Mouse (Mus musculus) neural tube, embryonic 10.5 days (tissue): ENCODE data around the gene Arpp21.
"Not testable (repeated sequence)": the region's sequence is repeated elsewhere in the genome, so short reads cannot be mapped to it uniquely, and the experiment has no call there.

Source experiments
- DNase-seq: peaks from one replicate; pipeline ENCODE4 v3.0.0-alpha.2; 2017; ENCODE audit warnings: low spot score; ENCODE audit errors: extremely low spot score

Gene Arpp21

DNA sequence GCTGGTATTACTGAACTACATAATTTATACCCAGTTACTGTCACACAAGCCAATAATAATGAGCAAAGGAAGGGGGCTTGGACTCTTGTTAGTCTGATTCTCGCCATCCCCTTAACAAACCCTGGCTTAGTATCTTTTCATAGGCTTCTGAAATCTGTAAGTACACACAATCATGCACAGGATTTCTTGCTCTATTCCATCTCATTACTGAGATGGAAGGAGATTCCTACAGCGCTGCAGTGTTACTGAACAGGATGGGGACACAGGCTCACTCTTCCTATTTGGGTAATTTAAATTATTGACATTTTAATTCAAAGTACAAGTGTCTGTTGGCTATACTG is 132.9 kb downstream of the Arpp21 start:
- DNase-seq, result no peak

DNA sequence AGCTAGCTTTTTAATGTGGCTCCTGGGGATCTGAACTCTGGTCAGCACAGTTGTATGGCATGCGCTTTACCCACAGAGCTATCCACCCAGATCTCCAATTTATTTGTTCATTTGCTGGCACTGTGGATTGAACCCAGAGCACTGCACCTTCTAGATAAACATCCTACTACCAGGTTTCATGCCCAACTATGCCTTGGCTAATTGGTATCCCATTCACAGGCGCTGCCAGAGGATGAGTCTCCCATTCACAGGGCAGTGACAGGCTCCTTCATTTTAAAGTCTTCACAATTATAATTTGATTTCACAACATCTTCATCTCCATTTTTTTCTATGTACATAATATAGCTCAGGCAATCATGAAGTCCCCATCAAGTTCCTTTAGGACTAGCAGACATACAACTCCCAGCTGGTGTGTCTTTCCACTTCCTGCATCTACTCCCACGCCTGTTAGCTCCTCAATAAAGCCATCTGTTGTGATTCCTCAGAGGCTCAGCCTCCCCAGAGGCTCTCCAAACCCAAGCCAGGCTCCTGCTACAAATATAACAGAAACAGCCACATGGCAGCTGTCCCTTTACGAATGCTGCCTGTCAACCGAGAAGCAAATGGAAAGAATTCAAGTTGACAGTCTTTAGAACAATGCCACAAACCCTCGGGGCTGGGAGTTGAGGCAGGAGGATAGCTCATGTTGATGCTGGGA is 133.4 kb downstream of the Arpp21 start:
- DNase-seq, result peak; percentile 19

DNA sequence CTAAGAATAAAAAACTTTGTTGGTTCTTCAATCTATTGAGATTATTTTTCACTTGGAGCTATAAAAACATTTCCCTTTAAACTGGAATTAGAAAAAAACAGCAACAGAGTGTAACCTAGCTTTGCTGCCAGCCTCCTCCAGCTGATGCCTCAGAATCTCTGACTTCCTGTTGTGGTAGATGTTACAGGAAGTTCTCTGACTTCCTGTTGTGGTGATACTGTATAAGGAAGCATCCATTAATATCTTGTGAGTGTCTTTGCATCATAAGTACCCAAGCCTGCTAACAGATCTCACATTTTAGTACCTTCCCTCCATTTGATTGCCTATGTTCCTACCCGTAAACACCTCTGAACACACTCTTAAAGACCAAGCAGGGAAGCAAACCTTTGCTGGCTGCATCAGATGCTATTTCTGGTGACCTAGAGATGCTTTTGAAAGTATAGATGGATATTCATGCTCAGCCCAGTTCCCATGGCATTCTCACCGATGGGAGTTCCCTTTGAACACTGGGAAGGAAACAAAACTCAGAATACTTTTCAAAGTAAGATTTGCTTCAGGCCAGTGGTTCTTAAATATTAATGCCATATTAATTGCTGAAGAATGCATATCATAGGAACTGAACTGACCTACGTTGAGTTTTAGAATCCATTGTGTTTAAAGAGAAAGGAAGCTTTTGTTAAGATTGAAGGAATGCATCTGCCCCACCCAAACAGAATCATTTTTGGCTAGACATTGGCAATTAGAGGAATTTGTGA is 134.7 kb downstream of the Arpp21 start:
- no peak for DNase-seq

DNA sequence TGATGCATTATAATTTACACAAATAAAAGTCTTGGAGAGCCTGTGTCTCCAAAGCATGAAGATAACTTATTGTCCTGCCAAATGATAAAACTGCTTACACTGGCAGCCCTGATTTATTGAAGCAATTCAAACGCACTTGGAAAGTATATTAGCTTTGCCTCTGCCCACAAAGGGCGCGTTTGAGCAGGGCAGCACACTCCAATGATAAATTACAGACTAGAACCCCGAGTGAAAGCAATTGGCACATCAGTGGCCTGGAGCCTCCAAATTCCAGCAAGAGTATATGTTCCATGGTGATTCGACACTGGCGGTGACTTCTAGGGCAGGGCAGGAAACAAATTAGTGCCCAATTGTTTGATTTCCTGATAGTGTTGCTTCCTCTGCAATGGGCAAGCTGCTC is 137.5 kb downstream of the Arpp21 start:
- no peak for DNase-seq

DNA sequence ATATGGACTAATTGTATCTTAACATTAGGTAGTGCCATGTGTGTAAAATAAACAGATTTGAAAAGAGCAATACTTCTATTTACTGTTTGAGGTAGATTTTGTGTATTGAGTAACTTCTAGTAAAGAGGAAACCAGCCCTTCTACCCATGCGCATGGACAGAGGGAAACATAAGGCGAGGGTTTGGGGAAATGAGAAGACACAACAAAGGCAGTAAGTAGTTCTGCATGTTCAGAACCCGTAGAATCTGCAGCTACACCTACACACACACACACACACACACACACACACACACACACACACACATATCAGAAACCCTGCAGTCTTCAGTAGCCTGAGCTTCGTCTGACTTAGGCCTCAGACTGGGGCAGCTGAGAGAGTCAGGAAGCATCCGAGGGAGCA is 140.0 kb downstream of the Arpp21 start:
- no peak for DNase-seq

DNA sequence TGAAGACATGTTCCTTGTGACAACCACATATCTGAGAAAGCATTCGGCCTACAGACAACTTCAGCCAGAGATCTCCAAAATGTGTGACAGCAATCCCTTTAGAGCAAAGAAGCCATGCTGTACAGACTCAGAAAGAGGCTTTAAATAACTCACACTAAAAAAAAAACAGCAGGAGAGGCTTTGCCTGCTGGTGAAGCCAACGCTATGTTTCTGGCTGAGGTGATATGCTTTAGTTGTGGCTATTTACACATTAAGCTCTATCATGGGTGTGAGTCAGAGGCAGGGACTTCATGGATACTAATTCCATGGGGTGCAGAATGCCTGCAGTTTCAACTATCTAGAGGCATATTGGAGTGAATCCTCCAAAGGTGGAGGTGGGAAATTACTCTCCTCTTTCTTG is 140.5 kb downstream of the Arpp21 start:
- DNase-seq, result no peak

DNA sequence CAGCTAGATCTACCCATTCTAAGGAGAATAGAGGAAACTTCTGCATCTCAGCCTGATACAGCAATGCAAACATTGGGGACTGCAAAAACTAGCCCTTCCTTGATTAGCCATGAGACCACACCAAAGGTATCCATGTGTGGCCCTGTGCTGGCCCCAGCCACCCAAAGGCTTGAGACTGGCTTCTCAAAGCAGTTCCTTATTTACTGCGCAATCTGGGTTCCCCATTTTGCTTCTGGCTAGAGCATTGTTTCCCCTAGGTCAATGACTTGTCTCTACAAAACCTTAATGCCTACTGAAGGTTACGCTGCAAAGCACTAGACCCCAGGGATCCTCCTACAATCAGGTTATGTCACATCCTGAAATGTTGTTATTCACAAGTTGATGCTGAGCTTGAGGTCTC is 156.8 kb downstream of the Arpp21 start:
- no peak for DNase-seq

DNA sequence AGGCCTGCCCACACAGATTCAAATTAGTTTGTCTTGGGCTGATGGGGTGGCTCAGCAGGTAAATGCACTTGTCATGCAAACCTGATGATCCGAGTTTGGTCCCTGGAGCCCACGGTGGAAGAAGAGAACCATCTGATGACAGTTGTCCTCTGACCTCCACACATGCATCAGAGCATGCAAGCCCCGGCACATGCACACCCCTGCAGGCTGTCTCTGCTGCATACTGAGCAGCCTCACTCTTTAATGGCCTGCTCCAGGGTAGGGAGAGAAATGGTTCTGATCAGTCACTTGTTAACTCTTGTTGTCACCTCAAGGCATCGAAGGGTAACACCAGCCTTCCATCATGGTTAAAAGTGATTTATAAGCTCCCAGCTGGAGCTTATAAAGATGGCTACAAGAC is 157.3 kb downstream of the Arpp21 start:
- DNase-seq, result no peak

DNA sequence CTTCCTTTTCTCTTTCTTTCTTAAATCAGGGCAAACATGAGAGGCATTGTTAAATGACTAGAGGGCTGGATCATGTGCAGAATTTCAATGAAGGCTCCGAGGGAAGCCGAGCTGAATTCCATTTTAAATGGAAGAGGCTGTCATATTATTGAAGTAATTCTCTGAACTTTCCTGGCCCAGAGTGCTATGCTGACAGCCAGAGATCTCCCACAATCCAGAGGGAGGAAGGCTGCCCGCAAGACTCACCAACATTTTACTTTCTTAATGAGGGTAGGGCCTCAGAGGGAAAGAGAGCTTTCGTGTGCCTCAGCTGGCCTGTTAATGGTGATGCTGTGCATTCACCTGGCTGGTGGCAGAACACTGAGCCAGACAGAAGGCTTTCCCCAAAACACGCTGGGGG is 160.5 kb downstream of the Arpp21 start:
- no peak for DNase-seq

DNA sequence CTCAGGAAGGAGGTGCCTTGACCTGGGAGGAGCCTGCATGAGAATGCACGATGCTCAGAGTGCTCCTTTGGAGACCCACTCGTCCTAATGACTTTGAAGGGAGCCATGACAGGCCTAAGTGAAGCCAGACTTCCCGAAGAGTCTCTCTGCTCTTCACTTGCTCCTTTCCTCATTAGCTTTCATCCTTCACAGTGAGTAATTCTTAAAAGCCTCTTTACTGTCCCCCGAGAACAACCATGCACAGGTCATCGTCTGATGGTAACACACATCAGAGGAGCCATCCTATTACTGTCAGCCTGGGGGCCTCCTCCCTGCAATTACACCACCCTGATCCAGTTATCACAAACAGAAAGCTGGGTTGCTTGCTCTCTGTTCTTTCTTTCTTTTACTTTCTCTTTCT is 160.9 kb downstream of the Arpp21 start:
- DNase-seq, result no peak

DNA sequence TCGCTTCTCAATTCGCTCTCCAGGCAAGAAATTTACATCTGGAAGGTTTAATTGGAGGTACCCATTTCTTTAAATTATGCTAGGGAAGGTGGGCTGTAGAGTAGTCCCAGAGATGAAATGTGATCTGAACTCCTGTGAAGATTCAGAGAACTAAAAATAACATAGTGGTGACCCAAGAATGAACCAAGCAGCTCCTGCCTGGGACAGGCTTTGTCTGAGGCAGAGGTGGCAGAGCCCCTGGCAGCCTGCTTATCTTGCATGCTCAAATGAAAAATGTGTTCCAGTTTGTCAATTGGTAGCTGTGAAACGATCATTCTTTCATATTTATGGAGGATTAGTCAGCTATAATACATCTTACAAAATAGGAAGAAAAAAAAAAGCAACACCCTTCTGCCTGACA is 164.4 kb downstream of the Arpp21 start:
- no peak for DNase-seq

DNA sequence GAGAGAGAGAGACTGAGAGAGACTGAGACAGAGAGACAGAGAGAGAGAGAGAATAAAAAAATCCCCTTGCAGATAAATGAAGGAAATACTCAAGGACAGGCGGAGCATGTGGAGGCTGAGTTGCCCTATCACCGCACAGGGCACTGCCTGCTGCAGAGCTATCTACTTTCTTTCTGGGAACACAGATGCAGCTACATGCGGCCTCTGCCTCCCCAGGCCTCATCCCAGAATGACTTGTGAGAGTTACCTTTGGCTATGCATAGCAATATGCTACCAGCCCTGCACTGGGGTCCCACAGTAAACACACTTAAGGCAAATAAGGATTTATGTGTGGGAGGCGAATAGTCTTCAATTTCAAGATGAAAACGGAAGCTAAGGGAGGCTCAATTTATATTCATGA is 164.8 kb downstream of the Arpp21 start:
- no peak for DNase-seq

DNA sequence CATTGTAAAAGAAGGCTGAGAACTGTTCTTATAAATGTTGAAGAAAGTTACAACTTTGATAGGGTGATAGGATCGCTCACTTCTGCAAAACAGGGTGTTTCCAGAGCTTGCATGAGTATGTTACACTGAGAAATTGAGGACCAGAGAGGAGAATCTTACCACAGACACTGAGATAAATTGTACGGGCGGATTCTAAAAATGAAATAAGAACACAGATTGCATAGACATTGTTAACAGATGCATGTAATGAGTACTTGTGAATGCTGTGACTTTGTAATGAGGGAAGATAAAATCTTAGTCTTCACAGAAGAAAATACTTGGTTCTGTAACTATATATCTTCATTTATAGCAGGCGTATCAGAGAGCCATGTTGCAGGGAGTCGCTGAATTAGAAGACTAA is 167.5 kb downstream of the Arpp21 start:
- DNase-seq, result no peak

DNA sequence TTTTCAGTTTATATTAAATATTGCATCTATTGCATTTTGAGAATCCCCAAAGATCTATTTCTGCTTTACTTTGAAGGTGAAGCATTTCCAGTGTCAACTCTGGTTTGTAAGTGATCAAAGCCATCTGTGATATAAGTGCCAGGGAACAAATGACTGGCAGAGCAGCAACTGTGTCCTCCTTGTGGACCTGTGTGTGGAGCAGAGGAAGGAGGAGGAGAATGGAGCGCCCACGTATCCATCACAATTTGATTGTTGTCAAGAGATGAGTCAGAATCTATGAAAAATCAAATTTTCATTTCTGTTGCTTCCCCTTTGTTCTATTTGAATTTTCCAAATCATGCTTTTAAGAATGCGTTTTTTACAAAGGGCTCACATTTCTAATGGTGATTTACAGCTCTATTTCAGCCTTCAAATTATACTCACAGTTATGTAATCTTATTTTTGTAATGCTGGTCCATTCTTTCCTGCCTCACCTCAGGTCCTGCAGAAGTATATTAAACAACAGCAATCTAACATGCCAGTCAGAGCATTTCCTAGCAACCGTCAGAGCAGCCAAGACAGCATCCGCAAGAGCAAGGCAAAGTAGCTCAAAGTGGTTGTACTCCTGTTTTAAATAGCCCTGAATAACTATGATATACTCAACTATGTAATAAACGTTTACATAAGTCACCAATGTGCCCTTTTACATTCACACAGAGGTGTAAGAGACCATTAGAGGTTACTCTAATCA is 174.9 kb downstream of the Arpp21 start:
- DNase-seq, result no peak

DNA sequence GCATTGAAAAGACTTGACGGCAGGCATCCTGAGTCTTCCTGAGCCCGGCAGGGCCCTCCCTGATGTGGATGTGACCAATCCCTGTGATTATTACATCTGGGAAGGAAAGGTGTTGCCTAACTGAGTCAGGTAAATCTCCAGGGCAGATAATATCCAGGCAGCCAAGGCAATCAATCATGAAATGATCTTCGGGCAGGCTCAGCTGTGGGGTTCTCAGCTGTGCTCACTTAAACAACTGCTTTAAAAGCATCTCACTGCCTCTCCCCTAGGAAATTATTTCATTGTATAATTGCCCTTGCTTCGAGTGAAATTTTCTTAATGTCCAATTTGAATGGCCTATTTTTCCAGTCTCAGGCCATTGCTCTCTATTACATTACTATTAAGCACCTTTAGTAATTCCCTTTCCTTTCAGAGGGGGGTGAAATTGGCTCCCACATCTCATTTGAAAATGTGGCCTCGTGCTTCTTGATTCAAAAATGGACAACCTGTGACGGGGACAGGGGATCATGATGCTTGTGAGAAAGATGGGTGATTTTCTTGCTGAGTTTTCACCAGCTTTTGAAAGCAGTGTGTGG is 180.8 kb downstream of the Arpp21 start:
- DNase-seq, result no peak

DNA sequence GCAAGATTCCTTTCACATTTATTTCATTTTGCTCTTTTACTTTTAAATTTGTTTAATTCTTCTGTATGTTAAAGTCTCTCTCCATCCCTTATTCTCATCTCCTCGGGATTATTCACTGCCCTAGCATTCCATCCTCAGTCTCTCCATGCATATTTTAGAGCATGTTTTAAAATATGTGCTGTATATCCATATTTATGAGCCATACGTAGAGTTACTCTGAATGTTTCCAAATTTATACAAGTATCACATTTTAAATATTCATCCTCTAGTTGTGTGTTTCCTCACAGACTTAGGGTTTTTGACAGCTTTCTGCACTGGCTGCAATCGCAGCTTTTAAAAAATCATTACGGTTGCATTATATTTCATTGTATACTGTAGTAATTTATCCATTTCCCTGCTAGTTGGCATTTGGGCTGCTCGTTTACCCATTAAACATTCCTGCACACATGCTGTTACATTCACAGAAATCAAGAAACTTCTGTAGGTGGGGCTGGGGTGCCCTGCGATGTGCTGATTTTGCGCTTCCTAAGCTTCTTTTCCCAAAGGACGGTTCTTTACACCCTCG is 187.8 kb downstream of the Arpp21 start:
- DNase-seq, result no peak

DNA sequence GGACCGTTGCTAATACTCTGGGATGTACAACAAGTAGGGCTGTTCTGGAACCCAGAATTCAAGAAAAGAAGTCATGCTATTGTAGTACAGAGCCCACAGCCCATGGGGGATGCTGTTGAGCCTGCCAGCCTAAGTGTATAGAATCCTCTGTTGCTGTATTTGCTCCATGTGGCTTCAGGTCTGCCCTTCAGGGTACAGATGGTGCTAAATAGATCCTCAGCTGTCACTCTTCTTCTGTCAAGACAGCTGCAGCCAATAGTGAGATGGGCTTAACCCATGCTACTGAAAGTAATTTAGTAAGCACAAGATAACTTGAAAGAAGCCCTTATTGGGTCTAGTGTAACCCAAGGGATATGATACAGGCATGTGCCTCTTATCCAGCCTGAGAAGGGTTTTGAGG is 195.2 kb downstream of the Arpp21 start:
- no peak for DNase-seq

DNA sequence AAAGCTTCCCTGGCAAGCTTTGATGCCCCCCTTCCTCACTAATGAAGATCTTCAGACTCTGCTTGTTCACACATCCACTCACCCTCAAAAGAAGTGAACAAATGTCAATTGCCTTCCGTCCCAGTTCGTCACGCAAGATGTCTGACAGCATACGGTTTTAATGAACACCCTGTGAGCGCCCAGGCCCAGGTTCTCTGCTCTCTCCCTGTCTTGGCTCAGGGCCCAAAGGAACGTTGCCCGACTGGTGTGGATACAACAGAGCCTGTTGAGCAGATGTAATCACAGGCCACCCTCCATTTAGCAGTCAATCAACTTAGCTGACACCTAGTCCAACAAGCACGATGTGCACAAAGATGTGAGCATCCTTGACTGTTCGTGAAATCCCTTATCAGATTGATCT is 198.0 kb downstream of the Arpp21 start:
- no peak for DNase-seq

DNA sequence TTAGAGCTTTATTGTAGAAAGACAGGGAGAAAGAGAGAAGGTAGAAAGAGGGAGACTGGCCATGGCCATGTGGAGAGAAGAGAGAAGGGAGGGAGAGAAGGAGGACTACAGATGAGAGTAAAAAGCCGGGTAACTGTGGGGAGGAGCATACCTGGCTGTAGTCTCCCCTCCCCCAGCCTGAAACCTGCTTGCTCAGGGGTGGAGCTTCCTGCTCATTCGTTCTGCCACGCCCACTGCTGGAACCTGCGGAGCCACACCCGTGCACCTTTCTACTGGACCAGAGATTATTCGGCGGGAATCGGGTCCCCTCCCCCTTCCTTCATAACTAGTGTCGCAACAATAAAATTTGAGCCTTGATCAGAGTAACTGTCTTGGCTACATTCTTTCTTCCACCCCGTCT is 201.9 kb downstream of the Arpp21 start:
- not testable (repeated sequence) for DNase-seq

DNA sequence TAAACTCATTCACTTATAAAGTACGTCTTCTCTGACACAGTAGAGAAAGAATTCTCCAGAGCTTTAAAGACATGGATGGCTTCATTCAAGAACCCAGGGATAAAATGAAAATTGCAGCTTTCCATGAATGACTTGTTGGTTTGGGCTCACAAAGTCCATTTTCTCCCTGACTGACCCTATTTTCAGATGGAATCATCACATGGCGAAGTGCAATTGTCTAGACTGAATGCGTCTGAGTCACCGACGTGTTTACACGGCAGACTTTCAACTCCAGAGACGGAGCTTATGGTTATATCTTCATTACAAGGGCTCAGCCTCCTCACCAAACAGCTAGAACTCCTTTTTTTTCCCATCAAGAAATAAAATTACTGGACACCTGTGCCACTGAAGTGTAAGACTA is 203.6 kb downstream of the Arpp21 start:
- DNase-seq, result no peak

DNA sequence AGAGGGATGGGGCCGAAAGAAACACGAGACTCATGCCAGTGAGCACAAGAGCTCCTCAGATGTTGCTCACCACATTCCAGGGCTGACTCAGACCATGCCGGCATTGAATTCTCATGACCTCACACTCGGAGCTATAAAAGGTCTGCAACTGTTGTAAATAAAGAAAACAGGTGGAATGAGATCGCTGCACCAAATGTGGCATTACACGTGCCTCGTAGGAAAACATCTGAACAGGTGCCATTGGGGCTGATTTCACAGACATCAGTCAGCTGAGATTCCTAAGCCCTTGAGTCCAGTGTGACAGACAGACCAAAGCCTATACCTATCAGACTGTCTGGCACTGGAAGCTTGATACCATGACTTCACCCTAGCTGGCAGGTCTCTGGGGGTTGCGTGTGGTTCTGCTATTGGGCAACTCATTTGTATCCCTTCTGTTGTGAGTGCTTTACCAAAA is 212.1 kb downstream of the Arpp21 start:
- DNase-seq, result no peak

DNA sequence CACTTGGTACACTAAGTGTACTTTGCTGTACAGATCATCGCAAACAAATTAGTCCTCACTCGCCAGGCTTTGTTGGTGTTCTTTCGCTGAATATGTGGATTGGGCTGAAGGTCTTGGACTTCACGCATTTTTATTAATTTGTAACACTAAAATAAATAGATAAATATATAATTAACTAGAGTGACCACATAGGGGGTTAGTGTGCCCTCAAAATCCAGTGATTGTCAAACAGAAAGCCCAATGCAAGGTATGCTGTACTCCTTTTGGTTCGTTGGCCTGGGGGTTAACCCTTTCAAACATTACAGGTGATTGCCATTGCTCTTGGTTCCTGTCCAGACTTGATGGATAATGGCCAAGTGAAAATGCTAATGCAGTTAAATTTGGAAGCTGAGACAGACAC is 212.6 kb downstream of the Arpp21 start:
- no peak for DNase-seq
